Mouse (Mus musculus) liver, adult 2 months (tissue): ENCODE data around the gene Nfkbid.

Source experiments
- CTCF ChIP-seq: fragments of 200-500 bp; IDR thresholded peaks from 2 replicates; pipeline ENCODE4 v1.5.1; 2011; ENCODE audit warnings: low read depth, low read length, control low read depth
- POLR2A ChIP-seq: fragments of 200-500 bp; IDR thresholded peaks from 2 replicates; pipeline ENCODE4 v1.6.1; 2011; ENCODE audit warnings: low read length, control low read depth; ENCODE audit not compliant: insufficient read depth; ENCODE audit errors: extremely low read depth

- TF ChIP-seq POLR2A (no peak), CTCF (no peak)
These were observed 32.7 kb downstream of the Nfkbid start for GRCm38 (mm10) chr7:30454259-30454658.
